Mouse (Mus musculus) B cell, adult 2 months (primary cell): ENCODE measurements around the gene Olfr1314.

Experiments used
- DNase-seq, 2 experiments: peaks; one replicate each; pipeline ENCODE4 v3.0.0; 2022

Olfr1314 gene

GRCm38 (mm10) chr2:112096681-112097080 is at the start of gene Olfr1314:
TSS of gene Olfr1314 (minus strand) at chr2:112096781.
- DNase-seq, result no peak

- DNase-seq, result no peak
These were observed 43.4 kb upstream of the Olfr1314 start, which contains the start of gene Olfr1317 for GRCm38 (mm10) chr2:112140029-112140428. TSS of gene Olfr1317 (plus strand) at chr2:112140329.

- DNase-seq, result no peak
These were observed 38.3 kb upstream of the Olfr1314 start, which contains the start of gene Olfr1316 for GRCm38 (mm10) chr2:112134877-112135276. TSS of gene Olfr1316 (minus strand) at chr2:112134977.

- DNase-seq, result no peak
These were observed 18.8 kb upstream of the Olfr1314 start, which contains the start of gene Olfr1315-ps1 for GRCm38 (mm10) chr2:112115340-112115739. TSS of gene Olfr1315-ps1 (minus strand) at chr2:112115440.

- DNase-seq, result no peak
These were observed 18.8 kb downstream of the Olfr1314 start, which contains the start of gene Olfr1313 for GRCm38 (mm10) chr2:112077743-112078142. TSS of gene Olfr1313 (minus strand) at chr2:112077843.

- DNase-seq, result no peak
These were observed 46.4 kb downstream of the Olfr1314 start, which contains the start of gene Olfr1312 for GRCm38 (mm10) chr2:112050138-112050537. TSS of gene Olfr1312 (minus strand) at chr2:112050238.
